Mouse (Mus musculus) CH12.LX (cell line): ENCODE data around the gene Zfp658. TPM values are rescaled to one million over a fixed set of nuclear protein-coding genes. Genes with fewer than 3 reads are reported as not detected.

ENCODE experiments used
- DNase-seq: peaks from one replicate; pipeline ENCODE4 v3.0.0-alpha.2; 2013; ENCODE audit errors: extremely low read depth
- H3K27ac ChIP-seq: 2 replicates; pipeline ENCODE4 v1.5.1; 2012; ENCODE audit warnings: low read depth, mild to moderate bottlenecking, control low read depth, moderate library complexity; ENCODE audit not compliant: insufficient read depth
- H3K27me3 ChIP-seq: replicated peaks from 2 replicates; pipeline ENCODE3; 2012; ENCODE audit warnings: inconsistent platforms
- H3K36me3 ChIP-seq, 2 experiments: replicated peaks in 1 of 2; 2 replicates each; pipeline versions ENCODE3 to v1.6.1; 2012; ENCODE audit warnings: inconsistent platforms in 1 of 2, low read length in 1 of 2, mild to moderate bottlenecking in 1 of 2, mixed read lengths in 1 of 2, moderate library complexity in 1 of 2; ENCODE audit not compliant: control insufficient read depth in 1 of 2, insufficient read depth in 1 of 2
- H3K4me1 ChIP-seq, 2 experiments: 2 replicates each; pipeline ENCODE4 v1.6.1; 2012; ENCODE audit warnings: inconsistent platforms in 1 of 2, moderate library complexity in 1 of 2; ENCODE audit not compliant: insufficient read depth in 2 of 2, control insufficient read depth in 1 of 2
- H3K4me2 ChIP-seq: 2 replicates; pipeline ENCODE4 v1.6.1; 2012; ENCODE audit warnings: low read depth, mild to moderate bottlenecking, control low read depth; ENCODE audit not compliant: poor library complexity, insufficient read depth, severe bottlenecking
- H3K4me3 ChIP-seq, 3 experiments: fragments of 150-350 bp in 1 of 3; sonication (generic) in 1 of 3; replicated peaks in 1 of 3; 2 replicates each; pipeline versions ENCODE3 to v1.5.1; 2011 to 2012; ENCODE audit warnings: low read depth in 2 of 3, low read length in 2 of 3, mild to moderate bottlenecking in 2 of 3, moderate library complexity in 2 of 3, control low read depth in 1 of 3, improper control_type of control experiment in 1 of 3, inconsistent platforms in 1 of 3, mixed read lengths in 1 of 3; ENCODE audit not compliant: poor library complexity in 1 of 3
- H3K79me2 ChIP-seq: replicated peaks from 2 replicates; pipeline ENCODE4 v1.6.1; 2012; ENCODE audit warnings: mild to moderate bottlenecking, moderate library complexity; ENCODE audit not compliant: control insufficient read depth, poor library complexity, insufficient read depth, severe bottlenecking; ENCODE audit errors: extremely low read depth
- H3K9ac ChIP-seq: 2 replicates; pipeline ENCODE4 v1.6.1; 2012; ENCODE audit warnings: low read depth, mild to moderate bottlenecking, control low read depth, moderate library complexity; ENCODE audit not compliant: insufficient read depth
- H3K9me3 ChIP-seq: replicated peaks from 2 replicates; pipeline ENCODE3; 2012; ENCODE audit warnings: low read length, inconsistent platforms, mixed read lengths
- BHLHE40 ChIP-seq: IDR thresholded peaks from 2 replicates; pipeline ENCODE4 v1.6.1; 2011; ENCODE audit warnings: mild to moderate bottlenecking, low read depth, low read length, improper control_type of control experiment
- CHD2 ChIP-seq: IDR thresholded peaks from 2 replicates; pipeline ENCODE4 v1.6.1; 2011; ENCODE audit warnings: low read length, improper control_type of control experiment
- CTCF ChIP-seq, 2 experiments: IDR thresholded peaks in 1 of 2; conservative IDR thresholded peaks in 1 of 2; 2 replicates each; pipeline ENCODE4 v1.5.1; 2011 to 2012; ENCODE audit warnings: low read depth in 2 of 2, low read length in 2 of 2, improper control_type of control experiment in 1 of 2, inconsistent platforms in 1 of 2, mild to moderate bottlenecking in 1 of 2, moderate library complexity in 1 of 2
- E2F4 ChIP-seq: IDR thresholded peaks from 2 replicates; pipeline ENCODE4 v1.6.1; 2011; ENCODE audit warnings: low read depth, low read length, improper control_type of control experiment; ENCODE audit not compliant: insufficient replicate concordance
- ELF1 ChIP-seq: IDR thresholded peaks from 2 replicates; pipeline ENCODE4 v1.6.1; 2014; ENCODE audit warnings: low read depth, mild to moderate bottlenecking, inconsistent platforms, low read length, improper control_type of control experiment
- EP300 ChIP-seq: IDR thresholded peaks from 2 replicates; pipeline ENCODE4 v1.6.1; 2011; ENCODE audit warnings: low read length, improper control_type of control experiment
- GABPA ChIP-seq: IDR thresholded peaks from 2 replicates; pipeline ENCODE4 v1.6.1; 2012; ENCODE audit warnings: low read depth, low read length, improper control_type of control experiment, inconsistent platforms; ENCODE audit not compliant: insufficient replicate concordance
- JUN ChIP-seq: IDR thresholded peaks from 2 replicates; pipeline ENCODE4 v1.6.1; 2011; ENCODE audit warnings: low read depth, mild to moderate bottlenecking, low read length, improper control_type of control experiment, moderate library complexity; ENCODE audit not compliant: insufficient read depth
- KAT2A ChIP-seq: IDR thresholded peaks from 2 replicates; pipeline ENCODE4 v1.6.1; 2012; ENCODE audit warnings: low read length, improper control_type of control experiment, inconsistent platforms; ENCODE audit not compliant: insufficient replicate concordance
- MAX ChIP-seq: IDR thresholded peaks from 2 replicates; pipeline ENCODE4 v1.6.1; 2011; ENCODE audit warnings: low read length, improper control_type of control experiment
- MXI1 ChIP-seq: IDR thresholded peaks from 2 replicates; pipeline ENCODE4 v1.6.1; 2011; ENCODE audit warnings: mild to moderate bottlenecking, low read depth, low read length, improper control_type of control experiment
- MYC ChIP-seq: IDR thresholded peaks from 2 replicates; pipeline ENCODE4 v1.6.1; 2011; ENCODE audit warnings: low read depth, mild to moderate bottlenecking, improper control_type of control experiment, low read length
- NELFE ChIP-seq: IDR thresholded peaks from 2 replicates; pipeline ENCODE4 v1.6.1; 2011; ENCODE audit warnings: low read depth, low read length, improper control_type of control experiment
- POLR2AphosphoS2 ChIP-seq: IDR thresholded peaks from 2 replicates; pipeline ENCODE4 v1.6.1; 2011; ENCODE audit warnings: low read depth, low read length, improper control_type of control experiment
- RAD21 ChIP-seq: IDR thresholded peaks from 2 replicates; pipeline ENCODE4 v1.6.1; 2011; ENCODE audit warnings: low read depth, mild to moderate bottlenecking, low read length, improper control_type of control experiment, moderate library complexity
- SIN3A ChIP-seq: IDR thresholded peaks from 2 replicates; pipeline ENCODE4 v1.6.1; 2012; ENCODE audit warnings: low read length, improper control_type of control experiment, inconsistent platforms
- SMC3 ChIP-seq: IDR thresholded peaks from 2 replicates; pipeline ENCODE4 v1.6.1; 2011; ENCODE audit warnings: low read depth, low read length, improper control_type of control experiment
- TBP ChIP-seq: conservative IDR thresholded peaks from 2 replicates; pipeline ENCODE4 v1.6.1; 2011; ENCODE audit warnings: low read depth, low read length, improper control_type of control experiment
- TCF12 ChIP-seq: IDR thresholded peaks from 2 replicates; pipeline ENCODE4 v1.6.1; 2014; ENCODE audit warnings: low read depth, mild to moderate bottlenecking, inconsistent platforms, low read length, improper control_type of control experiment
- UBTF ChIP-seq: IDR thresholded peaks from 2 replicates; pipeline ENCODE4 v1.6.1; 2012; ENCODE audit warnings: low read depth, mild to moderate bottlenecking, inconsistent platforms, low read length, improper control_type of control experiment, moderate library complexity
- USF1 ChIP-seq: IDR thresholded peaks from 2 replicates; pipeline ENCODE4 v1.6.1; 2014; ENCODE audit warnings: low read depth, mild to moderate bottlenecking, inconsistent platforms, low read length, improper control_type of control experiment
- USF2 ChIP-seq: conservative IDR thresholded peaks from 2 replicates; pipeline ENCODE4 v1.6.1; 2011; ENCODE audit warnings: low read depth, low read length, improper control_type of control experiment
- ZC3H11A ChIP-seq: IDR thresholded peaks from 2 replicates; pipeline ENCODE4 v1.6.1; 2012; ENCODE audit warnings: low read depth, mild to moderate bottlenecking, inconsistent platforms, low read length, improper control_type of control experiment
- ZNF384 ChIP-seq: IDR thresholded peaks from 2 replicates; pipeline ENCODE4 v1.6.1; 2012; ENCODE audit warnings: low read depth, low read length, improper control_type of control experiment, inconsistent platforms
- dilution Hi-C: fragments of 300-500 bp; cut with MboI; formaldehyde crosslinking; loops from 2 replicates; pipeline ENCODE4 v1.14.3; 2020; ENCODE audit warnings: low sequenced_read_pairs; ENCODE audit not compliant: extremely low pct_unique_long_range_greater_than_20kb, extremely low pct_ligation_motif_present
- in situ Hi-C: fragments of 300-500 bp; cut with MboI; formaldehyde crosslinking; loops from 3 replicates; pipeline ENCODE4 v1.14.3; 2019; ENCODE audit warnings: low sequenced_read_pairs, low pct_ligation_motif_present, low pct_unique_long_range_greater_than_20kb, mixed read lengths
- polyA plus RNA-seq: library from polyadenylated mRNA; unstranded; fragments of >175 nt; gene quantifications from 2 replicates; pipeline ENCODE4 v1.2.1, GENCODE M21; 2012; ENCODE audit warnings: low read depth; ENCODE audit not compliant: insufficient read length
- total RNA-seq, 2 experiments: library from RNA; depleted of rRNA; stranded (reverse); fragments of 300-350 nt in 1 of 2; fragments of >200 nt in 1 of 2; gene quantifications; 2 replicates each; pipeline ENCODE4 v1.2.3; 2012 to 2014

Zfp658 gene
- total and polyA plus RNA-seq, 3 experiments: 2.3 to 3.3 (median 2.9) TPM

- H3K79me2 ChIP-seq: no peaks in the 10 kb centered on the region
These were observed 1.2 kb downstream of the Zfp658 start for GRCm38 (mm10) chr7:43563300-43563699.

DNA sequence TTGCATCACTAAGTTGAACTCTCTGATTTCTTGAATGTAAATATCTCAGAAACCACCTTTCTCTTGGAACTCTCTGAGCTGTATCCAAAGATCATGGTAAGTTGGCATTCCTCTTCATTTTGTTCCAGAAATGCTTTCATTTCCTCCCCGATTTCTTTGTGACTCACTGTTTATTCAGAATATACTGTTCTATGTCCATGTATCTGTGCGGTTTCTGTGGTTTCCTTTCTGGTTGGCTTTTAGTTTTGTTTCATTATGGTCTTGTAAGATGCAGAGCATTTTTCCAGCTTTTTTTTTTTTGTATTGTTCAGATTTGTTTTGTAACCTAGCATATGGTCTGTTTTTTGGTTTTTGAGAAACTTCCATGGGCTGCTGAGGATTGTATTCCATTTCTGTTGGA is 9.2 kb downstream of the Zfp658 start:
- Histone ChIP-seq H3K4me2 (no peak overlapping the region), H3K4me1 (no peaks in the 10 kb centered on the region), H3K4me3 (no peak overlapping the region), H3K27ac (no peak overlapping the region), H3K36me3 (peaks cover 28 to 51% of the 10 kb centered on the region in 2 experiments), H3K79me2 (no peaks in the 10 kb centered on the region), H3K27me3 (no peaks in the 10 kb centered on the region), H3K9ac (no peak overlapping the region), H3K9me3 (peaks cover 16% of the 10 kb centered on the region)
- no peak for TF ChIP-seq UBTF
- TF ChIP-seq BHLHE40: no peak
- TF ChIP-seq TCF12: no peak
- no peak for TF ChIP-seq POLR2AphosphoS2
- TF ChIP-seq JUN: no peak
- TF ChIP-seq ELF1: no peak
- no peak for TF ChIP-seq CHD2
- no peak for TF ChIP-seq TBP
- TF ChIP-seq CTCF (conservative IDR thresholded peaks at IDR 0.05 in 1 of 2, IDR thresholded peaks at IDR 0.05 in 1 of 2; ENCODE audit: low read depth in 2 of 2, low read length in 2 of 2): no peak
- no peak for TF ChIP-seq MYC
- TF ChIP-seq MXI1: no peak
- no peak for TF ChIP-seq GABPA
- no peak for DNase-seq
- in situ Hi-C loops (no loop called here), dilution Hi-C loops (no loop called here)

More at GRCm38 (mm10) chr7:43563300-43563699, 1.2 kb downstream of the Zfp658 start:
- H3K4me3 ChIP-seq: peak overlapping the region; percentile 47 to 94 (median 79)
- H3K4me2 ChIP-seq: peak overlapping the region; percentile 79
- H3K4me1 ChIP-seq: peaks cover 13 to 23% of the 10 kb centered on the region in 2 experiments
- in situ Hi-C loops: no loop called here
- peaks cover 12 to 28% of the 10 kb centered on the region in 2 experiments for H3K36me3 ChIP-seq
- no peaks in the 10 kb centered on the region for H3K9me3 ChIP-seq
- no peak for DNase-seq
- H3K27ac ChIP-seq: no peak overlapping the region
- H3K9ac ChIP-seq: peak overlapping the region; percentile 47; the same call in 1 of the 2 replicates
- H3K27me3 ChIP-seq: no peaks in the 10 kb centered on the region
- dilution Hi-C loops: no loop called here
- TF ChIP-seq MXI1: 0 out of 2 replicates have a peak, but pooled peaks have one; percentile 11
- no peak for TF ChIP-seq ELF1

DNA sequence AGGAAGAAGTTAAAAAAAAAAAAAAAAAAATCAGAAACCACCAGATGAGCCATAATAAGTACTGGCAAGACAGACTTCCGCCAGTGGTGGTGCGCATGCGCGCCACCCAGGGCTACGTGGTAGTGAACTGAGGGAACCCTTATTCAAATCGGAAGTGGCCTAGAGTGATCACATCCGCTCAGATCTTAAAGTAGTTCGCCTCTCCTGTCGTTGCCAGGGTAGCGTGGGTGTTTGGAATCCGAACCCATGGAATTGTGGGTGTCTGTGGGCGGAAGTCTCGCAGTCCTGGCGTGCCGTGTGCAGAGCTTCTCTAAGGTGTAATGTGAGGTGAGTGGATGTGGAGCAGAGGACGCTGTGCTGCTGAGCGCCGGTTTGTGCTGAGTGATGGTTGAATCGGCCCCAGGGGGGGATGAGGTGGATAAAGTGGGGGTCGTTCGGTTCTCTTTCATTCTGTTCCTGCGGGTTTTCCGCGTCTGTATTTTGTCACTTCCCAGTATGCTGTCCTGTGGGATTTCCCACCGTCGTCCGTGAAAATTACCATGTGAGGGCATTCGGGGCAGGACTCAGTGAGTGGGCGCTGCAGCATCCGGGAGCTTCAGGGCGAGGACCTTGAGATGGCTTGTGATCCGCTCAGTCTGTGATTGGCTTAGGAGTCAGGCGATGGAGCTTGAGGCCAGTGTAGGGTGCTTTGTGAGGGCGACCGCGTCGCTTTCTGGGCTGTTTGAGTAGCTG is 17.6 kb downstream of the Zfp658 start, which contains the start of gene Zfp719:
TSS of gene Zfp719 (plus strand) at position 171 of the 732 bp plus-strand sequence.
- no peaks in the 10 kb centered on the region for H3K9me3 ChIP-seq
- H3K27me3 ChIP-seq: no peaks in the 10 kb centered on the region
- DNase-seq: peak; percentile 98
- peak within 1 kb of the TSS; percentile 65 to 79 (median 76) for H3K4me3 ChIP-seq
- peaks cover 7 to 18% of the 10 kb centered on the region in 2 experiments for H3K4me1 ChIP-seq
- peak within 1 kb of the TSS; percentile 76 for H3K4me2 ChIP-seq
- peak within 1 kb of the TSS; percentile 35 for H3K27ac ChIP-seq
- H3K79me2 ChIP-seq: peaks cover 17% of the 10 kb centered on the region
- peak within 1 kb of the TSS; percentile 61 for H3K9ac ChIP-seq
- peaks cover 7 to 24% of the 10 kb centered on the region in 2 experiments for H3K36me3 ChIP-seq
- dilution Hi-C loops (no loop called here), in situ Hi-C loops (no loop called here)
- TF ChIP-seq POLR2AphosphoS2 (peak; percentile 63; the same call in 1 of the 2 replicates), E2F4 (no peak), ELF1 (peak; percentile 92), RAD21 (no peak), MAX (peak; percentile 53; the same call in 1 of the 2 replicates), EP300 (no peak), UBTF (no peak), ZNF384 (peak; percentile 97), MXI1 (peak; percentile 90), USF2 (no peak), SIN3A (peak; percentile 72), SMC3 (no peak), MYC (no peak), ZC3H11A (no peak), CHD2 (0 out of 2 replicates have a peak, but pooled peaks have one; percentile 34), USF1 (no peak), NELFE (peak; percentile 77), KAT2A (0 out of 2 replicates have a peak, but pooled peaks have one; percentile 63)
